Mouse (Mus musculus): ENCODE results near the gene Btbd18. TPM values are rescaled to one million over a fixed set of nuclear protein-coding genes. Genes with fewer than 3 reads are reported as not detected.

Btbd18 gene
- total and polyA plus RNA-seq, 3 experiments = 0.04 to 0.24 TPM; not detected in 1

DNA sequence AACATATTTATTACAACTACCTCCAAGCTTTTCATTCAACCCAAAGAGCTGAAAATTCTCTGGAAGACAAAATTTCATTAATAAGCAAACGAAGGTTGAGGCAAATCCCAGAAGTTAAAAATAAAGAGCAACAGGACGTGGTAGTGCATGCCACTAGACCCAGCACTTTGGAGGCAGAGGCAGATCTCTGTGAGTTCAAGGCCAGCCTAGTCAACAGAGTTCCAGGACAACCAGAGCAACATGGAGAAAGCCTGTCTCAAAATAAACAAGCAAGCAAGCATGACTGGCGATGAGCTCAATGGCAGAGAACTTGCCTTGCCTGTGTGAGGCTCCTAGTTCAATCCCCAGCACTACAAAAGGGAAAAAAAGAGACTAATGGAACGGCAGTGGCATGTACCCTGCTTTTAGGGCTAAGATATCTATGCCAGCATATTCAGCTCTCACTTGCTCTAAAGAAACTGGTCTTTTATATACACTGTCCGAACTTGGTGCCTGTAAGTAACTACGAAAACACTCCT, 11.8 kb upstream of the Btbd18 start:
- H3K9ac ChIP-seq (ENCODE audit: insufficient read depth, low read depth) = no peak overlapping the region
- peaks cover 2% of the 10 kb centered on the region; the same call in 1 of the 2 replicates for H3K79me2 ChIP-seq (replicated peaks; ENCODE audit: control insufficient read depth, extremely low read depth, insufficient read depth, poor library complexity, severe bottlenecking)
- no peaks in the 10 kb centered on the region for H3K9me3 ChIP-seq (replicated peaks; ENCODE audit: low read length)
- no peaks in the 10 kb centered on the region for H3K36me3 ChIP-seq (replicated peaks in 1 of 2; ENCODE audit: control insufficient read depth in 1 of 2, insufficient read depth in 1 of 2, low read length in 1 of 2)
- H3K27me3 ChIP-seq (replicated peaks) = no peaks in the 10 kb centered on the region
- no peak for DNase-seq (ENCODE audit: extremely low read depth)
- no peak overlapping the region for H3K4me3 ChIP-seq (replicated peaks in 1 of 3; ENCODE audit: low read depth in 2 of 3, low read length in 2 of 3, poor library complexity in 1 of 3)
- no peak overlapping the region for H3K27ac ChIP-seq (ENCODE audit: insufficient read depth, low read depth)
- TF ChIP-seq RAD21 (IDR thresholded peaks at IDR 0.05; ENCODE audit: low read depth, low read length) = no peak
- TF ChIP-seq ZMIZ1 (IDR thresholded peaks at IDR 0.05; ENCODE audit: low read depth, low read length) = no peak
- no peak for TF ChIP-seq ZKSCAN1 (IDR thresholded peaks at IDR 0.05; ENCODE audit: borderline replicate concordance, low read depth, low read length)
- TF ChIP-seq E2F4 (IDR thresholded peaks at IDR 0.05; ENCODE audit: insufficient replicate concordance, low read depth, low read length) = no peak
- no peak for TF ChIP-seq TCF12 (IDR thresholded peaks at IDR 0.05; ENCODE audit: low read depth, low read length)
- TF ChIP-seq EP300 (IDR thresholded peaks at IDR 0.05; ENCODE audit: low read length) = no peak
- TF ChIP-seq MAX (IDR thresholded peaks at IDR 0.05; ENCODE audit: low read length) = no peak
- in situ Hi-C loops (cut with MboI; ENCODE audit: low pct_ligation_motif_present, low pct_unique_long_range_greater_than_20kb, low sequenced_read_pairs) (no loop called here), dilution Hi-C loops (cut with MboI; ENCODE audit: extremely low pct_ligation_motif_present, extremely low pct_unique_long_range_greater_than_20kb, low sequenced_read_pairs) (no loop called here)
- no peaks in the 10 kb centered on the region for H3K4me1 ChIP-seq (ENCODE audit: control insufficient read depth in 1 of 2, insufficient read depth in 2 of 2)
- H3K4me2 ChIP-seq (ENCODE audit: insufficient read depth, low read depth, poor library complexity, severe bottlenecking) = no peak overlapping the region

GRCm38 (mm10) chr2:84648369-84648768, 10.5 kb upstream of the Btbd18 start:
- H3K27me3 ChIP-seq (replicated peaks) = no peaks in the 10 kb centered on the region
- in situ Hi-C loops (cut with MboI; ENCODE audit: low pct_ligation_motif_present, low pct_unique_long_range_greater_than_20kb, low sequenced_read_pairs) = no loop called here

DNA sequence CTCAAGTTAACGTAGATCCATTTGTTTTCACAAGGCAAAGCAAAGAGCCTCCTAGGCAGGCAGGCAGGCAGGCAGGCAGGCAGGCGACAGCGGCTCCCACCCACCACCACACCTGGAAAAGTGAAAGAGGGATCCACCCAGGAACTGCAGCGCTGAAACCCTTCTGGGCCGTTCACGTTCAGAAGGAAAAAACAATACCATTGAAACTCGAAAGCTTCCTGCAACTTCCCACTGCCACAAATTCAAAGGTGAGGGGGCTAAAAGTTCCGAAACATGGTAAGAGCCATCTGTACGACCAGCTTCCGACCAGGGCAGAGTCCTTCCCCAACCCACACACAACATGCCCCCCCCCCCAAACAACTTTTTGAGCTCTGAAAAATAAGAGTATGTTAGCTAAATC, 9.2 kb upstream of the Btbd18 start:
- H3K4me2 ChIP-seq (ENCODE audit: insufficient read depth, low read depth, poor library complexity, severe bottlenecking) = peak overlapping the region; percentile 16
- no peak overlapping the region for H3K27ac ChIP-seq (ENCODE audit: insufficient read depth, low read depth)
- H3K27me3 ChIP-seq (replicated peaks) = no peaks in the 10 kb centered on the region
- TF ChIP-seq TCF12 (IDR thresholded peaks at IDR 0.05; ENCODE audit: low read depth, low read length) = no peak
- no peak for TF ChIP-seq UBTF (IDR thresholded peaks at IDR 0.05; ENCODE audit: low read depth, low read length)
- no peak for TF ChIP-seq MAZ (IDR thresholded peaks at IDR 0.05; ENCODE audit: low read depth, low read length)
- no peak for TF ChIP-seq RAD21 (IDR thresholded peaks at IDR 0.05; ENCODE audit: low read depth, low read length)
- no peak for TF ChIP-seq NELFE (IDR thresholded peaks at IDR 0.05; ENCODE audit: low read depth, low read length)
- TF ChIP-seq POLR2AphosphoS2 (IDR thresholded peaks at IDR 0.05; ENCODE audit: low read depth, low read length) = no peak
- TF ChIP-seq SIN3A (IDR thresholded peaks at IDR 0.05; ENCODE audit: low read length) = no peak
- no peak for TF ChIP-seq HCFC1 (IDR thresholded peaks at IDR 0.05; ENCODE audit: low read depth, low read length)
- TF ChIP-seq E2F4 (IDR thresholded peaks at IDR 0.05; ENCODE audit: insufficient replicate concordance, low read depth, low read length) = no peak
- no peak for TF ChIP-seq ZNF384 (IDR thresholded peaks at IDR 0.05; ENCODE audit: low read depth, low read length)
- TF ChIP-seq SMC3 (IDR thresholded peaks at IDR 0.05; ENCODE audit: low read depth, low read length) = no peak
- TF ChIP-seq MXI1 (IDR thresholded peaks at IDR 0.05; ENCODE audit: low read depth, low read length) = no peak
- no peak overlapping the region for H3K9ac ChIP-seq (ENCODE audit: insufficient read depth, low read depth)
- dilution Hi-C loops (cut with MboI; ENCODE audit: extremely low pct_ligation_motif_present, extremely low pct_unique_long_range_greater_than_20kb, low sequenced_read_pairs) (no loop called here), in situ Hi-C loops (cut with MboI; ENCODE audit: low pct_ligation_motif_present, low pct_unique_long_range_greater_than_20kb, low sequenced_read_pairs) (loop anchor here (5.0 to 25.0 kb wide), 2 partner anchors 32 to 187 kb away; no protein-coding TSS in a partner anchor)
- H3K4me1 ChIP-seq (ENCODE audit: control insufficient read depth in 1 of 2, insufficient read depth in 2 of 2) = no peaks in the 10 kb centered on the region
- no peaks in the 10 kb centered on the region for H3K9me3 ChIP-seq (replicated peaks; ENCODE audit: low read length)
- peak overlapping the region in 2 of 3 experiments; percentile 48 to 57 for H3K4me3 ChIP-seq (replicated peaks in 1 of 3; ENCODE audit: low read depth in 2 of 3, low read length in 2 of 3, poor library complexity in 1 of 3)
- no peak for DNase-seq (ENCODE audit: extremely low read depth)
- no peaks in the 10 kb centered on the region for H3K36me3 ChIP-seq (replicated peaks in 1 of 2; ENCODE audit: control insufficient read depth in 1 of 2, insufficient read depth in 1 of 2, low read length in 1 of 2)
- peaks cover 2% of the 10 kb centered on the region; the same call in 1 of the 2 replicates for H3K79me2 ChIP-seq (replicated peaks; ENCODE audit: control insufficient read depth, extremely low read depth, insufficient read depth, poor library complexity, severe bottlenecking)

More at GRCm38 (mm10) chr2:84648369-84648768, 10.5 kb upstream of the Btbd18 start:
- no peaks in the 10 kb centered on the region for H3K36me3 ChIP-seq (replicated peaks in 1 of 2; ENCODE audit: control insufficient read depth in 1 of 2, insufficient read depth in 1 of 2, low read length in 1 of 2)
- H3K9me3 ChIP-seq (replicated peaks; ENCODE audit: low read length) = no peaks in the 10 kb centered on the region
- no peak for DNase-seq (ENCODE audit: extremely low read depth)
- no peak overlapping the region for H3K27ac ChIP-seq (ENCODE audit: insufficient read depth, low read depth)
- peak overlapping the region in 1 of 3 experiments; percentile 18 for H3K4me3 ChIP-seq (replicated peaks in 1 of 3; ENCODE audit: low read depth in 2 of 3, low read length in 2 of 3, poor library complexity in 1 of 3)
- H3K9ac ChIP-seq (ENCODE audit: insufficient read depth, low read depth) = no peak overlapping the region
- no peak for TF ChIP-seq MYC (IDR thresholded peaks at IDR 0.05; ENCODE audit: low read depth, low read length)
- no peak for TF ChIP-seq MEF2A (IDR thresholded peaks at IDR 0.05; ENCODE audit: borderline replicate concordance, low read depth, low read length)
- TF ChIP-seq ZMIZ1 (IDR thresholded peaks at IDR 0.05; ENCODE audit: low read depth, low read length) = no peak
- H3K4me2 ChIP-seq (ENCODE audit: insufficient read depth, low read depth, poor library complexity, severe bottlenecking) = no peak overlapping the region
- dilution Hi-C loops (cut with MboI; ENCODE audit: extremely low pct_ligation_motif_present, extremely low pct_unique_long_range_greater_than_20kb, low sequenced_read_pairs) = no loop called here
- no peaks in the 10 kb centered on the region for H3K4me1 ChIP-seq (ENCODE audit: control insufficient read depth in 1 of 2, insufficient read depth in 2 of 2)
- H3K79me2 ChIP-seq (replicated peaks; ENCODE audit: control insufficient read depth, extremely low read depth, insufficient read depth, poor library complexity, severe bottlenecking) = peaks cover 2% of the 10 kb centered on the region; the same call in 1 of the 2 replicates

All from CH12.LX (cell line).